Mouse (Mus musculus): ENCODE data around the gene Zfp365. TPM values are rescaled to one million over a fixed set of nuclear protein-coding genes. Genes with fewer than 3 reads are reported as not detected.

Gene Zfp365
- 100 to 1,000 TPM; 214 to 255 (median 232) TPM for total RNA-seq (2022)

GRCm38 (mm10) chr10:67912337-67912776 is at the start of gene Zfp365:
Gene Zfp365, minus strand, starts transcription at chr10:67912662.
- DNase-seq (ENCODE audit: low spot score in 2 of 2), result peak; percentile 85 to 86

- no peak for DNase-seq (ENCODE audit: low spot score in 2 of 2)
These were observed 47.5 kb upstream of the Zfp365 start for GRCm38 (mm10) chr10:67959982-67960381.

GRCm38 (mm10) chr10:67955982-67956381 is 43.5 kb upstream of the Zfp365 start:
- DNase-seq (ENCODE audit: low spot score in 2 of 2), result no peak

GRCm38 (mm10) chr10:67951690-67952089 is 39.2 kb upstream of the Zfp365 start:
- no peak for DNase-seq (ENCODE audit: low spot score in 2 of 2)

GRCm38 (mm10) chr10:67950059-67950748 is 37.7 kb upstream of the Zfp365 start:
- DNase-seq (ENCODE audit: low spot score in 2 of 2), result no peak

GRCm38 (mm10) chr10:67943513-67943912 is 31.1 kb upstream of the Zfp365 start:
- no peak for DNase-seq (ENCODE audit: low spot score in 2 of 2)

- no peak for DNase-seq (ENCODE audit: low spot score in 2 of 2)
These were observed 27.1 kb upstream of the Zfp365 start for GRCm38 (mm10) chr10:67939546-67939945.

GRCm38 (mm10) chr10:67937775-67938174 is 25.3 kb upstream of the Zfp365 start:
- no peak for DNase-seq (ENCODE audit: low spot score in 2 of 2)

- no peak for DNase-seq (ENCODE audit: low spot score in 2 of 2)
These were observed 24.5 kb upstream of the Zfp365 start for GRCm38 (mm10) chr10:67936944-67937343.

- DNase-seq (ENCODE audit: low spot score in 2 of 2), result no peak
These were observed 20.3 kb upstream of the Zfp365 start for GRCm38 (mm10) chr10:67932780-67933179.

GRCm38 (mm10) chr10:67931328-67931727 is 18.9 kb upstream of the Zfp365 start:
- DNase-seq (ENCODE audit: low spot score in 2 of 2), result no peak

- DNase-seq (ENCODE audit: low spot score in 2 of 2), result no peak
These were observed 16.1 kb upstream of the Zfp365 start for GRCm38 (mm10) chr10:67928584-67928983.

- DNase-seq (ENCODE audit: low spot score in 2 of 2), result peak in 1 of 2 experiments; percentile 32
These were observed 15.4 kb upstream of the Zfp365 start for GRCm38 (mm10) chr10:67927718-67928455.

GRCm38 (mm10) chr10:67924030-67924429 is 11.6 kb upstream of the Zfp365 start:
- DNase-seq (ENCODE audit: low spot score in 2 of 2), result no peak

- DNase-seq (ENCODE audit: low spot score in 2 of 2), result no peak
These were observed 9.3 kb upstream of the Zfp365 start for GRCm38 (mm10) chr10:67921777-67922176.

- DNase-seq (ENCODE audit: low spot score in 2 of 2), result no peak
These were observed 7.2 kb upstream of the Zfp365 start for GRCm38 (mm10) chr10:67919706-67920105.

GRCm38 (mm10) chr10:67918194-67918899 is 5.9 kb upstream of the Zfp365 start:
- no peak for DNase-seq (ENCODE audit: low spot score in 2 of 2)

GRCm38 (mm10) chr10:67917356-67917755 is 4.9 kb upstream of the Zfp365 start:
- DNase-seq (ENCODE audit: low spot score in 2 of 2), result no peak

GRCm38 (mm10) chr10:67911447-67912336 is 770 bp downstream of the Zfp365 start:
- DNase-seq (ENCODE audit: low spot score in 2 of 2), result no peak

GRCm38 (mm10) chr10:67907931-67908330 is 4.5 kb downstream of the Zfp365 start:
- no peak for DNase-seq (ENCODE audit: low spot score in 2 of 2)

GRCm38 (mm10) chr10:67906926-67907325 is 5.5 kb downstream of the Zfp365 start:
- no peak for DNase-seq (ENCODE audit: low spot score in 2 of 2)
